Mouse (Mus musculus): ENCODE data around the gene 4931422A03Rik. TPM values are rescaled to one million over a fixed set of nuclear protein-coding genes. Genes with fewer than 3 reads are reported as not detected.
A peak's percentile ranks its signal among the peaks of the same experiment; 100 is the strongest.

Gene 4931422A03Rik
- polyA plus RNA-seq, 1 experiment, result 8.3 TPM

DNA sequence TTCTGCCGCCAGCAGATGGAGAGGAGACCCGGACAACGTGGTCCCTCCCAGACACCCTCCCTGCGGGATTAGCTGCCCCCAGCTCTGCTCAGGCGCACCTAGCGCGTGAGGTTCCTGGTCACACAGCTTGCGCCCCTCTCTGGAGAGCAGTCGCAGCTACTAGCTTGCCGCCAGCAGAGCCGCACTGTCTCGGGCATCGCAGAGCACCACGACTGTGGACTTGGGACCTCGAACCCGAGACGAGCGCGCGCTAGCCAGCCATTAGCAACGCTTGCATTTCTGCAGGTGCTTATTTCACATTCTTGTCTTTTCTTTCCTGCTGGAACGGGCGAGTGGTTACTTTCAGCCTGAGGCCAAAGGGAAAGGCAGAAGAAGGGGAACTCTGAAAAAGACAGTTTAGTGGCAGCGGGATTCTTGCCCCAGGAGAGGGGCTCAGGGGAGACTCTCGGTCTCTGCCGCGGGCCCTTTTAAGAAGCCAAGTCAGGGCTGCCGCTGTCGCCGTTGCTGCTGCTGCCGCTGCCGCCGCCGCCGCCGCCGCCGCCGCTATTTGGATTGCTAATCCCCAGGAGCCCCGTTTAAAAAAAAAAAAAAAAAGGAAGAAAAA, 58.6 kb downstream of the 4931422A03Rik start:
- 1% methylated on average over 40 of the region's 40 CpGs for WGBS
- H3K4me3 ChIP-seq (replicated peaks; ENCODE audit: control insufficient read depth, low read depth, low read length), result peak overlapping the region; percentile 90
- TF ChIP-seq CTCF (IDR thresholded peaks at IDR 0.05; ENCODE audit: control insufficient read depth, insufficient read depth, low read length) (peak; percentile 65; the same call in 1 of the 2 replicates), POLR2A (IDR thresholded peaks at IDR 0.05; ENCODE audit: borderline replicate concordance, control insufficient read depth, low read depth, low read length) (peak; percentile 95)
- H3K27ac ChIP-seq (ENCODE audit: control insufficient read depth, insufficient read depth, low read depth, low read length, poor library complexity), result peak overlapping the region; percentile 97
- H3K4me1 ChIP-seq (ENCODE audit: control insufficient read depth, insufficient read depth, low read length), result peaks cover 7% of the 10 kb centered on the region

DNA sequence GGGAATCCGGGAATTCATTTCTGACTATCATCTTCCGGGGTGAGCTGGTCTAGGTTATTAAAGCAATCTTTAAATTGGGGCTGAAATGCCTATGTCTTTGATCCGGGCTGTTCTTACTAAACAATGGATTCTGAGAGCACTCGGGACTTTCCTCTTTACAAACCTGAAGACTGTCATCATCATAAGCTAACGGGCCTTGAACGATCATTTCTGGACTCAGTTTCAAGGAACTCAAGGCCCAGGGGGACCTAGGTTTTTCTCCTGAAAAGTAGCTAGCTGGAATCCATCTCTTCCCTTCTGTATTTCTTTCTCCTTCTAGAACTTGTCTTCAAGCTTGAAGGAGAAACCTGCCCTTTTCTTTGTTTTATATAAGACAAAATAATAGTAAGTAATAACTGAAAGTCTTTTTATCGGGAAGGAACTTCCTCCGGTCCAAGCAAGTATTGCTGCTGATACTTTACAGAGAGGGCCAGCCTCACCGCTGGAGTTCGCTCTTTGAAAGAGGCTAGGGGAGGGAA, 59.2 kb downstream of the 4931422A03Rik start:
- Histone ChIP-seq H3K4me3 (replicated peaks; ENCODE audit: control insufficient read depth, low read depth, low read length) (peak overlapping the region; percentile 90), H3K4me1 (ENCODE audit: control insufficient read depth, insufficient read depth, low read length) (peaks cover 7% of the 10 kb centered on the region), H3K27ac (ENCODE audit: control insufficient read depth, insufficient read depth, low read depth, low read length, poor library complexity) (peak overlapping the region; percentile 97)
- 3% methylated on average over 10 of the region's 10 CpGs for WGBS
- TF ChIP-seq CTCF (IDR thresholded peaks at IDR 0.05; ENCODE audit: control insufficient read depth, insufficient read depth, low read length) (no peak), POLR2A (IDR thresholded peaks at IDR 0.05; ENCODE audit: borderline replicate concordance, control insufficient read depth, low read depth, low read length) (no peak)

DNA sequence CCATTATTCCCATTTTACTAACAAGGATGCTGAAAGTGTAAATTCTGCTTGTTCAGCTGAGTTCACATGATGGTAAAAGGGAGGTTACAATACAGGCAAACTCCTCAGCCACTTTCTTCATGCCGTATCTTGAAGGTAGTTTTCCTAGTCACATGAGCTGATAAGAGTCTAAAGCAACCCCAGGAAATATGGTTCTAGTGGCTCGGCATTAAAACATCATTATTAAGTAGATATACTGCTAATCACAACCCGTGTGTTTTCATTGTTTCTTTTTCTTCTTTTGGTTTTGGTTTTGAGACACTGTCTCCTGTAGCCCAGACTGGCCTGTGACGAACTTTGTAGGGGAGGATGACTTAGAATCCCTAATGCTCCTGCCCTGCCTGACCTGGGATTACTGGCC, 60.0 kb downstream of the 4931422A03Rik start:
- WGBS, result 15% methylated on average over 4 of the region's 4 CpGs
- TF ChIP-seq POLR2A (IDR thresholded peaks at IDR 0.05; ENCODE audit: borderline replicate concordance, control insufficient read depth, low read depth, low read length), result no peak
- no peak for TF ChIP-seq CTCF (IDR thresholded peaks at IDR 0.05; ENCODE audit: control insufficient read depth, insufficient read depth, low read length)
- peak overlapping the region; percentile 50 for H3K4me3 ChIP-seq (replicated peaks; ENCODE audit: control insufficient read depth, low read depth, low read length)
- peaks cover 7% of the 10 kb centered on the region for H3K4me1 ChIP-seq (ENCODE audit: control insufficient read depth, insufficient read depth, low read length)
- H3K27ac ChIP-seq (ENCODE audit: control insufficient read depth, insufficient read depth, low read depth, low read length, poor library complexity), result no peak overlapping the region

DNA sequence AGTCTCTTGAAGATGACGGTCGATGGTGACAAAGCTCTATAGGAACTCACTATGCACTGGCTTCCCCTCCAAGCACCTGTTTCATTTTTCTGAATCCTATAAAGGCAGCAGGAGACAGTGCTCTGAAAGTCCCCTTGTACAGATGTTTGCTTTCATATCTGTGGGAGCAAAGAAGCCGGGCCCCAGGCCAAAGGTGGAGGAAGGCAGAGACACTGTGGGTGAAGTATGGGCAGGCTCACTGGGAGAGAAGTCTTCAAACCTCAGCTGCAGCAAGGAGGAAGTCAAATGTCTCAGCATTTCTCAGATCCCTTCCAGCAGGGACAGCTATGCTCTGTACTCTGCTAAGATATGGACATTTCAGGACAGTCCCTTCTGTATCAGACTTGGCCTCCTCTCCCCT, 62.8 kb downstream of the 4931422A03Rik start:
- WGBS, result 29% methylated on average over 3 of the region's 3 CpGs
- TF ChIP-seq POLR2A (IDR thresholded peaks at IDR 0.05; ENCODE audit: borderline replicate concordance, control insufficient read depth, low read depth, low read length) (no peak), CTCF (IDR thresholded peaks at IDR 0.05; ENCODE audit: control insufficient read depth, insufficient read depth, low read length) (no peak)
- no peak overlapping the region for H3K4me3 ChIP-seq (replicated peaks; ENCODE audit: control insufficient read depth, low read depth, low read length)
- H3K27ac ChIP-seq (ENCODE audit: control insufficient read depth, insufficient read depth, low read depth, low read length, poor library complexity), result no peak overlapping the region; the same call in 1 of the 2 replicates
- H3K4me1 ChIP-seq (ENCODE audit: control insufficient read depth, insufficient read depth, low read length), result peaks cover 5% of the 10 kb centered on the region; the same call in 1 of the 2 replicates

DNA sequence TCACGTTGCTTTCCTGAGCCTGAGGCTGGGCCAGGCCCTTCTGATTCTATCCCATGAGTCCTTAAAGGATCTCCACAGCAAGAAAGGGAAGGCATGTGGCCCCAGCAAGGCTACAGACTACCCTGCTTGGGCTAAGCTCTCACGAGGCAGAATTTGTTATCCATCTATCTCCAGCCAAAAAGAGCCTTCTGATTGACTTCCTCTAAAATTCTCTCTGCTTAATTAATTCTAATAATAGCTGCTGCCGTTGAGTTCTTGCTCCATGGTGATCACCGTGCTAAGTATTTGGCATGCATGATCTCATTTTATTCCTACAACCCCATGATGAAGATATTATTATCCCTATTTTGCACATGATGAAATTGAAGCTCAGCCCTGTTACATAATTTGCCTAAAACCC, 65.8 kb downstream of the 4931422A03Rik start:
- Histone ChIP-seq H3K4me1 (ENCODE audit: control insufficient read depth, insufficient read depth, low read length) (peaks cover 6% of the 10 kb centered on the region), H3K4me3 (replicated peaks; ENCODE audit: control insufficient read depth, low read depth, low read length) (no peak overlapping the region), H3K27ac (ENCODE audit: control insufficient read depth, insufficient read depth, low read depth, low read length, poor library complexity) (no peak overlapping the region)
- no peak for TF ChIP-seq CTCF (IDR thresholded peaks at IDR 0.05; ENCODE audit: control insufficient read depth, insufficient read depth, low read length)
- 18% methylated on average over 4 of the region's 4 CpGs for WGBS

DNA sequence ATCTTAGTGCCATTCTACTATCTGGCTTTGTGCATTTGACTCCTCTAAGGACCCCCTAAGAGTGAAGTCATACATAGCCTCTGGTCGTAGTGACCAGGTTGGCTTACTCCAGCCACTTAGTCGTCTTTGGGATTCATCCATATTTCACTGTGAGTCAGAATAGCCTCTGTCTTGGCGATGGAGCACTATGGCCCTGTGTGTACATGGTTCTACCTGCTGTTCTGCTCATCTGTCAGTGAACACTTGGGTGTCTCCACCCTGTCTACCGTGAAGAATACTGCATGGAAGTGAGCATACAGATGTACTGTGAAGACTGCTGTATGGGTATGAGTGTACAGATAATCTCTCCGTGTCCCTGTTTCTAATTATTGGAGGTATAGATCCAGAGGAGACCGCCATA, 68.6 kb downstream of the 4931422A03Rik start:
- peaks cover 9% of the 10 kb centered on the region for H3K4me1 ChIP-seq (ENCODE audit: control insufficient read depth, insufficient read depth, low read length)
- no peak for TF ChIP-seq CTCF (IDR thresholded peaks at IDR 0.05; ENCODE audit: control insufficient read depth, insufficient read depth, low read length)
- 0 out of 2 replicates have a peak, but pooled peaks have one; percentile 11 for TF ChIP-seq POLR2A (IDR thresholded peaks at IDR 0.05; ENCODE audit: borderline replicate concordance, control insufficient read depth, low read depth, low read length)
- peak overlapping the region; percentile 63 for H3K4me3 ChIP-seq (replicated peaks; ENCODE audit: control insufficient read depth, low read depth, low read length)
- peak overlapping the region; percentile 52; the same call in 1 of the 2 replicates for H3K27ac ChIP-seq (ENCODE audit: control insufficient read depth, insufficient read depth, low read depth, low read length, poor library complexity)
- WGBS, result 72% methylated on average over 6 of the region's 6 CpGs

DNA sequence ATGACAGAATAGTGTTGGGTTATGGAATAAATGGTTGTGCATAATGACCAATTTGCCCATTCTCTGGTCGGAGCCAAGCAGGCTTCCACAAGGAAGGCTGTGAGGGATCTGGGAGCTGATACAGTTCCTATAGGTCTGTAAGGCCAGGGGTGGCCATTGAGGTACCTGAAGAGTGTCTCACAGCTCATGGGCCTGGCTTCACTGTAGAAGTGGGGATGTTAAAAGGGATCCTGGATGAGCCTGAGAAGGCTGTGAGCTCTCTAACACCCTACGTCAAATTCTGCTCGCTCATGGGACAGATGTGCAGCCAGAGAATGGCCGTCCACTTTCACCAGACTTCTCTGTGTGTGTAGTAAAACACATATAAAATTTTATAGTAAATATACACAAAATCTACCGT, 69.1 kb downstream of the 4931422A03Rik start:
- WGBS, result 69% methylated on average over 5 of the region's 5 CpGs
- peak overlapping the region; percentile 75 for H3K4me3 ChIP-seq (replicated peaks; ENCODE audit: control insufficient read depth, low read depth, low read length)
- H3K27ac ChIP-seq (ENCODE audit: control insufficient read depth, insufficient read depth, low read depth, low read length, poor library complexity), result peak overlapping the region; percentile 82
- peaks cover 9% of the 10 kb centered on the region for H3K4me1 ChIP-seq (ENCODE audit: control insufficient read depth, insufficient read depth, low read length)
- no peak for TF ChIP-seq CTCF (IDR thresholded peaks at IDR 0.05; ENCODE audit: control insufficient read depth, insufficient read depth, low read length)
- no peak for TF ChIP-seq POLR2A (IDR thresholded peaks at IDR 0.05; ENCODE audit: borderline replicate concordance, control insufficient read depth, low read depth, low read length)

DNA sequence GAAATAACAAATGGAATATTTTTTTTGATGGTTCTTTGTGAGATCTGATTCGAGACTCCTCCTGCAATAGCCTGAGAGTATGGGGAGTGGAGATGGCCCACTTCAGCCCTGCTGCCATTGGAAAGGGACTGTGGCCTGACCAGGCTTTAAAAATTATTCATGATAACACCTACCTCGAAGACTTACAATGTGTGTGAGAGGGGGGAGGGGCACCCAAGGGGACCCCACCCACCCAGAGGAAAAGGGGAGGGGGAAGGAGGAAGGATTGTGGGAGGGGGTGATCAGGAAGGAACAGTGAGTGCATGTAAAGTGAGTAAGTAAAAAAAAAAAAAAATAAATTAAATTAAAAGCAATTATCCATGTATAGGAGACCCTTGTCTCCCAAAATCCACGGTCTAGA, 69.5 kb downstream of the 4931422A03Rik start:
- Histone ChIP-seq H3K4me1 (ENCODE audit: control insufficient read depth, insufficient read depth, low read length) (peaks cover 9% of the 10 kb centered on the region), H3K4me3 (replicated peaks; ENCODE audit: control insufficient read depth, low read depth, low read length) (peak overlapping the region; percentile 75), H3K27ac (ENCODE audit: control insufficient read depth, insufficient read depth, low read depth, low read length, poor library complexity) (peak overlapping the region; percentile 82)
- TF ChIP-seq POLR2A (IDR thresholded peaks at IDR 0.05; ENCODE audit: borderline replicate concordance, control insufficient read depth, low read depth, low read length) (no peak), CTCF (IDR thresholded peaks at IDR 0.05; ENCODE audit: control insufficient read depth, insufficient read depth, low read length) (no peak)
- 37% methylated on average over 3 of the region's 3 CpGs for WGBS

All from bone marrow, adult 2 months (tissue).